Mouse (Mus musculus): ENCODE measurements around the gene Dolpp1.

DNA sequence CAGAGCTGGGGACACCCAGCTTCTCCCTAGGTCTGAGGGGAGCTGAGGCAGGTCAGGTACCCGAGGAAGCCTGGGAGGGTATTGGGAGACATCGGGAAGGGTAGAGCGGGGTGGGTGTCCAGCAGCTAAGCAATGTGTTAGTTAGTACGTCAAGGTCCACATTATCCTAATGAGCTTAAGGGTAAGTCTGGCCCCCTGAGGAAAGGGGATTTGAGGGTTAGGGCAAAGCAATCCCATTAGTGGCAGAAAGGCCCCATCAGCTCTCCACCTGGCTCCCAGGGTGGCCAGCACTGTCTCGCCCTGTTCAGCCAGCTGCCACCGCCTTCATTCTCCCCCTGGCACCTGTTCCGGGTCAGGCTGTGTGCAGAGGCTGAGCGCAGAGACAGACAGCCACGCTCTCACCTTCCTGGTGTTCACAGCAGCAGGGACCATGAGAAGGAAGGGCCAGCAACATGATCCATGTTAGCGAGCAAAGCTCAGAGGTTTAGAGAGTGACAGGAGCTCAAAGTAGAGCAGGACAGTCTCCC, 6.0 kb downstream of the Dolpp1 start:
- TF ChIP-seq MAFK (IDR thresholded peaks at IDR 0.05; ENCODE audit: insufficient read depth, low read depth, low read length), result no peak
- no peak for TF ChIP-seq ZNF384 (IDR thresholded peaks at IDR 0.05; ENCODE audit: low read depth, low read length)
